Mouse (Mus musculus): Measurements from ENCODE around the gene Slc25a34.
A peak's percentile ranks its signal among the peaks of the same experiment; 100 is the strongest.

Slc25a34 gene

GRCm38 (mm10) chr4:141617863-141618564 is 5.6 kb downstream of the Slc25a34 start:
- DNase-seq (ENCODE audit: low read depth, low spot score), result peak; percentile 21

DNA sequence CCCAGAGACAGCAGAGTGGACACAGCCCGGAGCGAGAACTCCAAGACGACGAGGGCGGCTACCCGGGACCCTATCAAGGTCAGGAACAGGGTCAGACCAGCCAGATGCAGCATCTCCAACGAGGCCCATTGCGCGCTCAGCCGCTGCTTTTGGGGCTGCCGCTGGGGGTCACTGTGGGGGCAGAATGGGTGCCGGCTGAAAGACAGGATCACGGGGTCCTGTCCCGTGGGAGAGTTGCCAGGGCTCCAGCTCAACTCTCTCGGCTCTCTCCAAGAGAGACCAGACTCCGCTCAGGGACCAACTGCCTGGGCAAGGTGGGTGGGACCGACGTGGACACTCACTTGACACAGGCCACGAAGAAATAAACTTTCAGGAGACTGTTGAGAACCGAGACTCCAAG is 6.3 kb downstream of the Slc25a34 start:
- DNase-seq (ENCODE audit: low read depth, low spot score), result peak; percentile 76

- no peak for DNase-seq (ENCODE audit: low read depth, low spot score)
Measured at GRCm38 (mm10) chr4:141616811-141617210, 6.8 kb downstream of the Slc25a34 start.

DNA sequence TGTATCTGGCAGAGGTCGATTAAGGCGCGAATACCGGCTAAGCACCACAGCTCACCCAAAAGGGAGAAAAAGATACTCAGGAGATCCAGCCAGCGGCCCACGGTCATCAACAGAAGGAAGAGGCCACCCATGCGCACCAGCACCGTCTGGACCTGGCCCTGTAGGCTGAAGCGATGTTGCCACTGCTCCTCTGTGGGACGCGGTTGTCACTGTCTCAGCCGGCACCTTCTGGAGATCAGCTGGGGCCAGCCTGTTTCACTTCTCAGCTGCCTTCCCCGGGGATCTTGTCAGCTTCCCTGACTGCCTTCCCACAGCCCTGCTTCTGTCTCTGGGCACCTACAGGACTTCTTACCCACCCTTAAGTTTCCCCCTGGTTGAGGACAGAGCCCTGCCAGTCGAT is 8.7 kb downstream of the Slc25a34 start:
- no peak for DNase-seq (ENCODE audit: low read depth, low spot score)

DNA sequence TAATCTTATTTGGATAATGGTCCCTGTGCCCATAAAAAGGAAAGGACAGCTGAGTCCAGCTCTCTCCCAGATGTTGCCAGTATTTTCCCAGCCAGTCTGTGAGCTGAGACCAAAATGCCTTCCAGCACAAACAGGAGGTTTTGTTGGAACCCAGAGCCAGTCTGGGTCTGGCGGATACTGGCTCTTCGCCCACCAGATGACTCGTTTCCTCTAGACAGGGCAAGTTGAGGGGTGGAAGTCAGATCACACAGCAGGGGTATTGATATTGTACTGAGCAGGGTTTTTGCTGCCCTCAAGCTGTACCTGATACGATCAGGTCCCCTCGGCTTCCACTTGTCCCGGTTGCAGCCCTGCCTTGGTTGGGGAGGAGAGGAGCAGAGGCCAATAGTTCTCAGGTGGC is 14.1 kb downstream of the Slc25a34 start:
- DNase-seq (ENCODE audit: low read depth, low spot score), result no peak

DNA sequence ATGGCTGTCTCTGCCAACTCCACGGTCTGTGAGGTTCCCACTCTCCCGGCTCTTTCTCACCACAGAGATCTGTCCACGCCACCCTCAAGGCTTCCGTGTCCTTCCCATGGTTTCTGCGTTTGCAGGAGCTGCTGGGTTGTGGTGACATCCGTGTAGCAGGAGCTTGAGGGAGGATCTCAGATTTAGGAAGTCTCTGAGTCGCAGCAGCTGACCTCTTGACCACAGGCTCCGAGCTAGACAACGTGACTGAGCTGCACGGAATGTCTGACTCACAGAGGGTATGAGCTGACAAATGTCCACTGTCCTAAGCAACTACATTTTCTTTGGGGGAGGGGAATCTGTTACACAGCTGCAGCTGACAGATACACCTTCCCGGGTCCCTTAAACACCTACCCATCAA is 17.8 kb downstream of the Slc25a34 start, which contains the start of gene Fblim1:
TSS of gene Fblim1 (minus strand) at position 236 of the 400 bp plus-strand sequence.
- no peak for DNase-seq (ENCODE audit: low read depth, low spot score)

- DNase-seq (ENCODE audit: low read depth, low spot score), result no peak
Measured at GRCm38 (mm10) chr4:141605421-141605820, 18.2 kb downstream of the Slc25a34 start.

DNA sequence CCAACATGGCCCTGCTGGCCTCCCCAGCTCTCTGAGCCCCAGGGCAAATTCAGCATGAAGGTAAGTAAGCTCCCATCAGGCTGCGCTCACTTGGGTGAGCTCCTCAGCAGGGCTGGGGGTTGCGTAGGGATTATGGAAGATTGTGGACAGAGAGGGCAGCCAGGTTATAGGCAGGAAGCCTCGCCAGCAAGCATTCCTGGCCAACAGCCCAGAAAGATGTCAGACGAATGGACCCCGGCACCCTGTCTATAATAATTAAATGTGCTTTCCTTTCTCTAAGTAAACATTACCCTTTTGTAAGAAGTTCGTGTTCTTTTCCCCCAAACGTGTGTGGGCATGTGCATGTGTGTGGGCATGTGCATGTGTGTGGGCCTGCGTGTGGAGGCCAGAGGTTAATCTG is 19.1 kb downstream of the Slc25a34 start:
- no peak for DNase-seq (ENCODE audit: low read depth, low spot score)

- DNase-seq (ENCODE audit: low read depth, low spot score), result no peak
Measured at GRCm38 (mm10) chr4:141603921-141604320, 19.7 kb downstream of the Slc25a34 start.

DNA sequence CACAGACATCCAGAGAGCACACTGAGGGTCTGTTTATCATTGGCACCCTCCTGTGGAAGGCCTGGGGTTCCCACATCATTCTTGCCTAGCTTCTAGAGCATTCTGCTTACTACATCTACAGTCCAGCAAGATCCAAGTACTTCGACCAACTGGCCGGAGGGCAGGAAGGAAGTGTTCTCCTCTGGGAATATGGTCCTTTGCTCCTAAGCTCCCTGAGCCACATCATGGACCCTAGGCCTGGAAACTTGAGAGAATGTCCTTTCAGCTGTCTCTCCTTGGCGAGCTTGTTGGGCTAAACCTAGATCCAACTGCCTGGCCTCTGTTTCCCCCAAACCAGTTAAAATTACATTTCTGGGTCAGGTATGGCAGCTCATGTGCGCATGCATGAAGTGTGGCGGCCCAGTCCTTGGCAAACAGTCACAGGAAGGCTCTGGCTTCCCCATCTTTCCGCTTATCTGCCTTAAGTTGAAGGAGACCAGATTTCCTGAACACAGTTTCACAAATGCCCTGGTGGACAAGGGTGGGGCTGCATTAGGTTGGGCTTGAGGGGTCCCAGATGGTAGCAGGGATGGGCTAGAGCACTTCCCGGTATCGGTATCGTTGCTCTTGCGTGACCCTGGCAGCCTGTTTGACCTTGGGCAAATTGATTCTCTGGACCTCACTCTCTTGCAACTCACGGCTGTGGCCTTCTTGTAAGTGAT is 20.9 kb downstream of the Slc25a34 start:
- DNase-seq (ENCODE audit: low read depth, low spot score), result no peak

DNA sequence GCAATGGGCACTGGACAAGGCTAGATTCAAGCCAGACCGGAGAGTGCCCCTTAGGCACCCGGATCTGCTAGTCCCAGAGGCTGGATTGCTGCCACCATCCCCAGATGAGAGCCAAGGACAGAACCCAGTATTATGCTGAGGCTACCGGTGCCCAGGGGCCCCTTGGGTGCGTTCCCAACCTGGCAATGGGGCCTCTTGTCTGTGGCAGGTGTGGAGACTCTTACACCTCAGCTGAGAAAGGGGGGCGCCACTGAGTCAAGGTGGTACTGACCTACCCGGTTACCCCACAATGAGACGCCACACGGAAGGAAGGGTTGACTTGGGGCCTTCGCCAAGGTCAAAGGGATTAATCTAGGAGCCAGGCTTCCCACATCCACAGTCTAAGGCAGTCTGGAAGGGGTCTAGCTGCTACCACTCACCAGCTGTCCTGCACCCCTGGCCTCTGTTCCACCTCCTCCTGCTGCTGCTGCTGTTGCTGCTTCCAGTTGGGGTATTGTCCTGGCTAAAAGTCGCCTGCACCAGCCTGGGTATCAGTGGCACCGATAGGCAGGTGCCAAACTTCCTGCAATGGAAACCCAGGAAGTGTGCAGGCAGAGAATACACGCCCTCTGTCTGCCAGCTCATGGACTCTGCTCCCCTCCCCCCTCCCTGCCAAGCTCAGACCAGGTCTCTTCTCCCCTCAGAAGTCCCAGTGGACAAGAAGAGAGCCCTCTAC is 22.3 kb downstream of the Slc25a34 start:
- no peak for DNase-seq (ENCODE audit: low read depth, low spot score)

GRCm38 (mm10) chr4:141600364-141600763 is 23.3 kb downstream of the Slc25a34 start:
- DNase-seq (ENCODE audit: low read depth, low spot score), result no peak

DNA sequence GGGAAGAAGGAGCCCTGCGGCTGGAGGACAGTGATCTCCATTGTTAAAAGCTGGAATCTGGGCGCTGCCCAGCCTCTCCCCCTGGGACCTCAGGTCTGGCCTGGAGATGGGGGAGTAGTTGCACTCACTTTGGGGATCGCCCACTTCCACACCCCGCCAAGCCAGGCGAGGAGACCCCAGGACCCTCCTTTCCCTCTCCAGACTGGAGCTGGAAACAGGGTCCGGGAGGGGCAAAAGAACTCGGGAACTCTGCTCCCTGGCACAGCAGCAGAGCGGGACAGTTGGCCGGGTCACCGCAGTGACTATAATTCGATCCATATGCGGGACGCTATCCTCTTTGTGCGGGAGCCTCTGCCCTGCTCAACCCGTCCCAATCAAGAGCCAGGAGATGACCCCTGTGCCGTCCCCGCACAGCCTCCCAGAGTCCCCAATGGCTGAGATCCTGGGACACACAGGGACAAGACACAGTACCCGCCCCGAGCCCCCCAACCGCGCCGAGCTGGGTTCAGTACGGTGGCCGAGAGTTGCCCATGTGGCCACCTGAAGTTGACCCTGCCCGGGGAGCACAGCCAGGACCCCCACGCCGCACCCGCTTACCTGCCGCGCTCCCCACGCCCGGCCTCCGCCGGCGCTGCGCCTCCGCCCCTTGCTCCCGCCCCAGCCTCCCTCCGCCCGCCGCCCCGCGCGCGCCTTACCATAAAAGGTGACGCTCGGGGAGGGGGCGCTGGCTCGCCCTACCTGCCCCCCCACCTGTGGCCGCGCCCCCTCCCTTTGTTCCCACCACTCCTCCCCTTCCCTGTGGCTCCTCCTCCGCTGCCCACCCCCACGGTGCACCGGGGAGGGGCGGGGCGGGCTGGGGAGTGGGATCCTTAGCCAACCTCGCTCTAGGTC is 24.1 kb downstream of the Slc25a34 start:
- DNase-seq (ENCODE audit: low read depth, low spot score), result no peak

GRCm38 (mm10) chr4:141598894-141599250 is 24.7 kb downstream of the Slc25a34 start:
- no peak for DNase-seq (ENCODE audit: low read depth, low spot score)

GRCm38 (mm10) chr4:141598199-141598893 is 25.3 kb downstream of the Slc25a34 start:
- DNase-seq (ENCODE audit: low read depth, low spot score), result no peak

GRCm38 (mm10) chr4:141596700-141597328 is 26.8 kb downstream of the Slc25a34 start:
- no peak for DNase-seq (ENCODE audit: low read depth, low spot score)

DNA sequence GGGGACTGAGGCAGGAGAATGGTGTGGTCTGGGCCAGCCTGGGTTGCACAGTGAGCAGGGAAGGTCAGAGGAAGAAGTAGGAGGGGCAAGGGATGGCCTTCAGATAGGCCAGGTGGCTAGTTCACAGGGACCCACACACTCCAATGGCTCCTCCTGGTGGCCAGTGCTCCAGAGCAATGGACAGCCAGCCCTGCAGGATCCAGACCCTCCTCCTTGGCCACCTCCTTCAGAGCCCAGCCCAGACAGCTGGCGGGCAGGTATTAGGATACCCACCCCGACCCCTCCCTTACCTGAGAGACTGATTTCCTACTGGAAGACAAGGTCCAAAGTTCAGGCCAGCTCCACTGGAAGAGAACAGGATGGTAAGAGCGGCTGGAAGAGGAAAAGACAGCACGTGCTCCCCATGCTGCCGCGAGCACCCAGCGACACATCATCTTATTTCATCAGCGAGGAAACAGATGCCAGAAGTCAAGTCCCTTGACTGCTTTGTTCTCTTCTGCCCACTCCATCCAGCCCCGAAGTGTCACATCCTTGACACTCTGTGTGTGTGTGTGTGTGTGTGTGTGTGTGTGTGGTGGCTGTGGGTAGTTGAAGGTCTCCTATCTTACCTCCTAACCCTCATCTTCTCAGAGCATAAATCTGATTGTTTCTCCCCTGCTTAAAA is 27.9 kb downstream of the Slc25a34 start:
- DNase-seq (ENCODE audit: low read depth, low spot score), result no peak

DNA sequence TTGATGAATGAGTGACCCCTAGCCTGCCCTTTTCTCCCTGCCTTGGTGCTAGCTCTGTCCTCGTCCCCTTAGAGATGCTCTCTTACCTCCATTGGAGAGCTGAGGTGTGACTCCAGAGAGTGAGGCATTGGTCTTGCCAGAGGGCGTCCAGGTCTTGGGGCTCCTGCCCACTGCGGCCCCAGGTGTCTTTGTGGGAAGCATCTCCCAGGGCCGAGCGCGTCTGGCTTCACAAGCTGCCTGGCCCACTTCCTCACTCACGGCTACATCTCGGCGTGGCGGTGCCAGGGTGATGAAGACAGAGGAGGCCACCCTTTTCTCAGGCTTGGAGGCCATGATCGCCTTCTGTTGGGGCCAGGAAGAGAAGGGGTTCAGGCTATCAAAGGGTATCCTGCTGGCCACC is 28.5 kb downstream of the Slc25a34 start:
- no peak for DNase-seq (ENCODE audit: low read depth, low spot score)

GRCm38 (mm10) chr4:141591547-141591946 is 32.1 kb downstream of the Slc25a34 start:
- peak; percentile 65 for DNase-seq (ENCODE audit: low read depth, low spot score)

DNA sequence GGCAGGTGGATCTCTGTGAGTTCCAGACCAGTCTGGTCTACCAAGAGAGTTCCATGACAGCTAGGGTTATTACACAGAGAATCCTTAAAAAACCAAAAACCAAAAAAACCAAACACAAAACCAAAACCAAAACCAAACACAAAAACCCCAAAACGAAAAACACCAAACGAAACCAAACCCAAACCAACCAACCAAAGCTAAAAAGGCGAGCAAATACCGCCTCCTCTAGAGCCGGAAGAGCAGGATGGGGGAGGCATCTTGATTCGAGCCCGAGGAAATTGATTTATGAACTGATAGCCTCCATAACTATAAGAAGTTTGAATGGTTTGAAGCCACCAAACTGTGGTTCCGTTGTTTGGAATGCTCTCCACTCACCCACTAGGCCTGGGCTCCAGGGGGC is 39.7 kb downstream of the Slc25a34 start:
- peak; percentile 47 for DNase-seq (ENCODE audit: low read depth, low spot score)

All from CD4-positive, CD25-positive, alpha-beta regulatory T cell, adult 2 months (primary cell).